Mouse (Mus musculus) MEL-GATA-1-ER (cell line): Measurements from ENCODE around the gene Zfp248.
A peak's percentile ranks its signal among the peaks of the same experiment; 100 is the strongest.

Source experiments
- DNase-seq: peaks from one replicate; pipeline ENCODE4 v3.0.0-alpha.2; 2012; ENCODE audit warnings: low read depth; ENCODE audit errors: extremely low read depth

Gene Zfp248

GRCm38 (mm10) chr6:118455042-118455631 lies at the start of gene Zfp248:
Gene Zfp248, minus strand, starts transcription at chr6:118455528.
- DNase-seq: peak; percentile 55

DNA sequence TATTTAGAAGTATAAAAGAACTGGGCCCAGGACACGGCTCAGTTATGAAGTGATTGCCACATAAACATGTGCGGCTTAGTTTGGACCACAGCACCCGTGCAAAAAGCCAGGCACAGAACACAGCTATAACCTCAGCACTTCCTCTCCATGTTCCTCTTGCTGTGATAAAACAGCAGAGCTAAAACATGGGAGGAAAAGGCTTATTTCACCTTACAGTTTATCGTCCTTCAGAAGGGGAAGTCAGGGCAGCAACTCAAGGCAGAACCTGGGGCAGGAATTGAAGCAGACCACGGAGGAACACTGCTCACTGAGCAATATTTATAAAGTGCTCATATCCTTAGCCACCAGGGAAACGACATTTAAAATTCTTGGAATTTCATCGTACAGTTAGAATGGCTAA lies 43.7 kb upstream of the Zfp248 start:
- DNase-seq: peak; percentile 15

GRCm38 (mm10) chr6:118482125-118482524 lies 26.8 kb upstream of the Zfp248 start:
- no peak for DNase-seq

DNA sequence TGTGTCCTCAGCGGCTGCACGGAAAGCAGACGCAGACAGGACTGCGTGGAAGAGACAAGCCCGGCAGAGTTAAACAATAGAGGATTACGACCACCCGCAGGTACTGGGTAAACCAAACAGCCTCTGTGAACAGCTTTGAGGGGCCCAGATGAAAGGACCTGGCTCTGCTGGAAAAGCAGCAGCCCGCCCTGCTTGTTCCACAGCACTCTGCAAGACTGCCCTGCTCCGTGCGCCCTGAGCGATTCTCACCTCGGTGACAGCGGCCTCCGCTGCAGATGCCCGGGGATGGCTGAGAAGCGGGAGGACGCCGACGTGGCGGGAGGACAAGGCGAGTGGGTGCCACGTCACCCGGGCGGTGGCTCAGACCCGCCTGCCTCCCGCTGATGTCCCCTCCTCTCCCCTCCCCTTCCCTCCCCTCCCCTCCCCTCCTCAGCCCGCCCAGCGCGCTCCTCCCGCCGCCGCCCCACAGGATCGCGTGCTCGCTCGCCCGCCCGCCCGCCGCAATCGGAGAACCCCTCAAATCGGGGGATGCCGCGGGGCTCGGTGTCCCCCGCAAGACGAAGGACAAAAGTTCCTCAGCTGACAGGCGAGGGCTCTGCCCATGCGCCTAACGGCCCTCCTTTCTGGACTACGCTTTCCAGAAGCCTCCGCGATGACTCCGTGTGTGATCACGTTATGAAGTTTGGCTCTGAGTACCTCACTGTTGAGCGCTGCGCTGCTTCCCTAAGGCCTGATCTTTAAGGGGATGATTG lies 23.8 kb upstream of the Zfp248 start, which contains the start of gene Zfp9:
Gene Zfp9 (minus strand): TSS at position 364 of the 752 bp plus-strand sequence.
- DNase-seq: peak; percentile 47

GRCm38 (mm10) chr6:118477875-118478785 lies 22.8 kb upstream of the Zfp248 start:
- DNase-seq: no peak

- no peak for DNase-seq
Observed at GRCm38 (mm10) chr6:118462069-118462705, 6.9 kb upstream of the Zfp248 start.

- no peak for DNase-seq
Observed at GRCm38 (mm10) chr6:118457726-118458125, 2.4 kb upstream of the Zfp248 start.

GRCm38 (mm10) chr6:118454452-118454851 lies 876 bp downstream of the Zfp248 start:
- DNase-seq: no peak

DNA sequence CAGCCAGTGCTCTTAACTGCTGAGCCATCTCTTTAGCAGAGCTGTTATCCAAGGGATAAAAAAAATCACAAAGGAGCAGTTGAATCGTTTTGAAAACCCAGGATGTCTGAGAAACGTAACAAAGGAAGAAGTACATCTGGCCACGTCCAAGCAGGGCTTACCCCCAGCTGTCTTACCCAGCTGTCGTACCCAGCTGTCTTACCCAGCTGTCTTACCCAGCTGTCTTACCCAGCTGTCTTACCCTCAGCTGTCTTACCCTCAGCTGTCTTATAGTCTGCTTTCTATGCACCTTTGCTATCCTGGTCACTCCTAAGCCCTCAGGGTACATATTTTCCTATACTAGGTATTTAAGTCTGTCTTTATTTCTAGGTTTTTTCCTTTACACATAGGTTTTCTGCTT lies 23.8 kb downstream of the Zfp248 start:
- DNase-seq: no peak

GRCm38 (mm10) chr6:118426666-118427065 lies 28.7 kb downstream of the Zfp248 start:
- no peak for DNase-seq

DNA sequence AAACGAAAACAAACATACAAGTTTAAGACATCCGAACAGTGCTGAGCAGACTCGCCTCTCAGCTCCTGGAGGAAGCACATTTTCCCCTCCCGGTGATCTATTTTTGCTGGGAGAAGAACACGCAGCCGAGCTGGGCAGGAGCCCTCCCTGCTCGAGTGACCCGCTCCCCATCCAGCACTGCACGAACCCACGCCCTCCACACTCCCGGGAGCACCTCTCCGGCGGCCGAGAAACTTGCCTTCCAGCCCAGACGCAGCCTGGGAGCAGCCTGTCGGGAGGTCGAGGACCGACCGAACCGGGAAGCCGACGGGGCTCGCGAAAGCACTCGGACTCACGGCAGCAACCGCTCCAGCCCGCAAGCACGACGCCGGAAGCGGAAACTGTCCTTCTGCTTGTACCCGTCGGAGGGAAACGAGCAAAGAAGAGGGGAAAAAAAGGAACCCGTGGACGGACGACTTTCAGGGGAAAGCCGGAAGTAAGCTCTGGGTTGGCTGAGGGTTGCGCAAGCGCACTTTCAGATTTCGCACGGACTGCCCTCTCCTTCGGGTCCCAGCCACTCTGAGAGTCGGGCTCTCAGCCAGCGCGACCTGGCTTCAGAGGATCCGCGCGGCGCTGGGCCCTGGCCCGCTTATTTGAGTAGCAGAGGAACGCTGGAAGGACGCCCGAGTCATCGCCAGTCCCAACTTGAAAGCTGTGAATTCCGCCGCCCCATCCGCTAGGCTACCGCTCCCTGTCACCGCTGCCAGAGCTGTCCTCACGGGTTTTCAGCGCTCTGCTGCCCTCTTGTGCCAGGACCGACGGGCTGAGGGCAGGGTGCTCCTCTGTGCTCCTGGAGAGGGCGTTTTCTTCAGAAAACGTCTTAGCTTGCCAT lies 36.0 kb downstream of the Zfp248 start, which contains the start of gene Bms1:
Gene Bms1 (minus strand): TSS at position 425 of the 871 bp plus-strand sequence.
- peak; percentile 94 for DNase-seq

GRCm38 (mm10) chr6:118410428-118410827 lies 44.9 kb downstream of the Zfp248 start:
- peak; percentile 27 for DNase-seq

GRCm38 (mm10) chr6:118408510-118408909 lies 46.8 kb downstream of the Zfp248 start:
- no peak for DNase-seq

- no peak for DNase-seq
Observed at GRCm38 (mm10) chr6:118406421-118406820, 48.9 kb downstream of the Zfp248 start.

- no peak for DNase-seq
Observed at GRCm38 (mm10) chr6:118390746-118391145, 64.6 kb downstream of the Zfp248 start.

- no peak for DNase-seq
Observed at GRCm38 (mm10) chr6:118385962-118386361, 69.4 kb downstream of the Zfp248 start.

- peak; percentile 34 for DNase-seq
Observed at GRCm38 (mm10) chr6:118381234-118381633, 74.1 kb downstream of the Zfp248 start.

DNA sequence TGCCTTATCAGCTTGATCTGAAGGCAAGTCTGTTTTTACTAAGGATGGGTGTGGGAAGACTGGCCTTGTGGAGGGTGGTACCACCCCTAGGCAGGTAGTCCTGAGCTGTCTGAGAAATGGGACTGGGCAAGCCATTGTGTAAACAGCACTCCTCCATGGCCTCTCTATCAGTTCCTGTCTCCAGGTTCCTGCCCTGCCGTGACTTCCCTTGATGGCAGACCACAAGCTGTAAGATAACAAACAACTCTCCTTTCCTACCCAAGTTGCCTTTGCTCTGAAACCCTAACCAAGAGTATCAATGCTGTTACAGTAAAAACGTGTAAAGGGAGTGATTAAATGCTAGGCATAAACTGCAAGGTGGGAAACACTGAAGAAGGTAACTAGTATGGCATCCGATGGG lies 74.7 kb downstream of the Zfp248 start:
- DNase-seq: peak; percentile 52

GRCm38 (mm10) chr6:118379451-118380167 lies 75.7 kb downstream of the Zfp248 start:
- peak; percentile 13 for DNase-seq

- no peak for DNase-seq
Observed at GRCm38 (mm10) chr6:118377611-118378010, 77.7 kb downstream of the Zfp248 start.
